Mouse (Mus musculus) midbrain, embryonic 15.5 days (tissue): ENCODE results near the gene Cxcl16. TPM values are rescaled to one million over a fixed set of nuclear protein-coding genes. Genes with fewer than 3 reads are reported as not detected.
A peak's percentile ranks its signal among the peaks of the same experiment; 100 is the strongest.

ENCODE experiments used
- ATAC-seq: fragments of 200-750 bp; cut with Nextera tagmentation; replicated peaks from 2 replicates; pipeline ENCODE4 v1.8.0; 2017; ENCODE audit warnings: moderate TSS enrichment
- H3K27ac ChIP-seq: fragments of 300-500 bp; sonication (generic); 2 replicates; pipeline ENCODE4 v1.5.1; 2015; ENCODE audit warnings: mild to moderate bottlenecking, inconsistent platforms
- H3K27me3 ChIP-seq: fragments of 300-500 bp; sonication (generic); replicated peaks from 2 replicates; pipeline ENCODE4 v1.6.1; 2015; ENCODE audit warnings: inconsistent platforms
- H3K36me3 ChIP-seq: fragments of 300-500 bp; sonication (generic); replicated peaks from 2 replicates; pipeline ENCODE4 v1.6.1; 2015; ENCODE audit warnings: inconsistent platforms
- H3K4me1 ChIP-seq: fragments of 300-500 bp; sonication (generic); 2 replicates; pipeline ENCODE4 v1.6.1; 2015; ENCODE audit warnings: inconsistent platforms
- H3K4me2 ChIP-seq: fragments of 300-500 bp; sonication (generic); 2 replicates; pipeline ENCODE4 v1.6.1; 2015; ENCODE audit warnings: inconsistent platforms, mild to moderate bottlenecking, moderate library complexity
- H3K4me3 ChIP-seq: fragments of 300-500 bp; sonication (generic); 2 replicates; pipeline ENCODE4 v1.5.1; 2015; ENCODE audit warnings: mild to moderate bottlenecking, inconsistent platforms
- H3K9ac ChIP-seq: fragments of 300-500 bp; sonication (generic); 2 replicates; pipeline ENCODE4 v1.6.1; 2015; ENCODE audit warnings: mild to moderate bottlenecking, inconsistent platforms
- H3K9me3 ChIP-seq: fragments of 300-500 bp; sonication (generic); 2 replicates; pipeline ENCODE4 v1.6.1; 2016; ENCODE audit warnings: inconsistent platforms
- WGBS: fragments of 180-500 bp; shearing (Covaris S2); methylation state at CpG from one replicate; pipeline ENCODE4 v1.1.7; 2015; ENCODE audit warnings: mixed read lengths; 5-methylcytosine and 5-hydroxymethylcytosine counted together
- polyA plus RNA-seq: library from polyadenylated mRNA; unstranded; fragments of >200 nt; fragmentation: Nextera tagmentation; extraction: Ambion mirVana; gene quantifications from 2 replicates; pipeline ENCODE4 v1.2.1, GENCODE M21; 2015

The Cxcl16 gene
- polyA plus RNA-seq, 1 experiment from 2014 or later, result 2.5 TPM

DNA sequence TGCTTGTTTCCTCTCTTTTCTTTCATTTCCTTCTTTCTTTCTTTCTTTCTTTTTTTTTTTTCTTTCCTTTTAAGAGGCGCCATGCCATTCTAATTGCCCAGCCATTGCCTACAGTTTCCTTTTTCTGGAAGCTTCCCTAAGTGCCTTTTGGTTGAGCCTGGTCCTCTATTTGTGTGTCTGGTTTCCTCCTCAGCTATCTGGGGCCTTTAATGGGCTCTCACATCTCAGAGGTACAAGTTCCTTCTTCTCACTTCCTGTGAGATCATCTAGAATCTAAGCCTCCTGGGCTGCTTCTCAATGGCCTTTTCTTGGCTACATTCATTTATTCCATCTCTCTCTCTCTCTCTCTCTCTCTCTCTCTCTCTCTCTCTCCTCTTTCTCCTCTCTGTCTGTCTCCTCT, 12.4 kb downstream of the Cxcl16 start:
- no peak overlapping the region for H3K27ac ChIP-seq
- peaks cover 1% of the 10 kb centered on the region for H3K4me1 ChIP-seq
- WGBS, result 90% methylated on average over 1 of the region's 1 CpGs
- H3K36me3 ChIP-seq, result peaks cover 1% of the 10 kb centered on the region; the same call in 1 of the 2 replicates
- H3K9me3 ChIP-seq, result no peaks in the 10 kb centered on the region
- H3K4me3 ChIP-seq, result no peak overlapping the region
- no peaks in the 10 kb centered on the region for H3K27me3 ChIP-seq
- no peak for ATAC-seq
- H3K9ac ChIP-seq, result no peak overlapping the region
- H3K4me2 ChIP-seq, result no peak overlapping the region

DNA sequence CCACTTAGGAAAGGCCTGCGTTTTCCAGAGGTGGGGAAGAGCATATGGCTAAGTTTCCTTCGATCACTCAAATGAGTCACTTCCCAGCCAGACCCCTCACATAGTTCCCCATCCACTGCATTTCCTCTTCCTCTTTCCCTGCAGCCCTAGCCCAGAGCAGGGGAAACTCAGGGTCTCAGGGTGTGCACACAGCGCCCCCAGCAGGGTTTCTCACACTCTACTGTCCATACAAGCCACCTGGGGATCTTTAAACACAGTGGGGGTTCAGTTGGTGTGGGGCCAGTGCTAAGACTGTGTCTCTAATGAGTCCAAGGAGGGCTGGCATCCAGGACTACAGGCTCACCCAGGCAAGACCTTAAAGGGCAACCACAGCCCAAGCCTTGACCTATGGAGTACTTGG, 13.0 kb downstream of the Cxcl16 start:
- WGBS, result 49% methylated on average over 3 of the region's 3 CpGs
- ATAC-seq, result no peak
- H3K36me3 ChIP-seq, result peaks cover 4% of the 10 kb centered on the region; the same call in 1 of the 2 replicates

DNA sequence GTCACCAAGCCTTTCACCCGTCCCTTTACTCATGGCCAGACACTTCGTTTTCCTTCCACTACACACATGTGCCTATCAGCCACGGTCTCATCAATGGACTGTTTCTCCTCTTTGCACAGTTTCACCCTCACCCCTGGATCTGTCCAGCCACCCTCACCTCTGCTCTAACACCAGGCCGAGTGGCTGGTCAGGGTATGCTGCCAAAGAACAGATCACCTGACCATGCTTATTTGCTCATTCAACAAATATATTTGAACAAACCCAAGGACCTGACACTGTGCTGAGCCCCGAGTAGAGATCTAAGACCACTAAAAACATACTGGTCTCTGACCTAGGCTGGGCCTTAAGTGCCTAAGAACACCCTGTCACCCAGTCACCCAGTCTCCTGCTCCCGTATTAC, 15.1 kb downstream of the Cxcl16 start:
- no peak overlapping the region for H3K4me2 ChIP-seq
- H3K27me3 ChIP-seq, result no peaks in the 10 kb centered on the region
- 87% methylated on average over 6 of the region's 6 CpGs for WGBS
- H3K9me3 ChIP-seq, result no peaks in the 10 kb centered on the region
- no peak overlapping the region for H3K4me3 ChIP-seq
- ATAC-seq, result no peak
- no peak overlapping the region for H3K27ac ChIP-seq
- no peaks in the 10 kb centered on the region for H3K4me1 ChIP-seq
- no peak overlapping the region for H3K9ac ChIP-seq
- H3K36me3 ChIP-seq, result peaks cover 18% of the 10 kb centered on the region

More for the DNA sequence above, 13.0 kb downstream of the Cxcl16 start:
- no peaks in the 10 kb centered on the region; the same call in 1 of the 2 replicates for H3K4me1 ChIP-seq
- no peaks in the 10 kb centered on the region for H3K9me3 ChIP-seq
- no peaks in the 10 kb centered on the region for H3K27me3 ChIP-seq
- H3K9ac ChIP-seq, result no peak overlapping the region
- no peak overlapping the region for H3K4me2 ChIP-seq
- H3K4me3 ChIP-seq, result no peak overlapping the region
- no peak overlapping the region for H3K27ac ChIP-seq

DNA sequence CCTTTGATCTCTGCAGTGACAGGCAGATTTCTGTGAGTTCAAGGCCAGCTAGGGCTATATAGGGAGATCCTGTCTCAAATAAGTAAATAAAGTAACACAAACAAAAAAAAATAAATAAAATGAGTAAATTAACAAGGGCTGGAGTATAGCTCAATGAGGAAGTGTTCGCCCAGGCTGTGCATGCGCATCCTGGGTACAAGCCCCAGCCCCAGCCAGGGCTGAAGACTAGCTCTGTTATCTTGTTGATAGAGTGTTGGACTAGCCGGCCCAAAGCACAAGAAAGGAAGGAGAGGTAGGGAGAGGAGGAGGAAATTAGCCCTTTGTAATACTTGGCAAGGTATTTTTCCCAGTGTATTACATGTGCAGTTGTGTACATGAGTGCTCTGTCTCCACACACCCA, 15.8 kb downstream of the Cxcl16 start:
- Histone ChIP-seq H3K4me3 (no peak overlapping the region), H3K4me2 (no peak overlapping the region), H3K27me3 (no peaks in the 10 kb centered on the region), H3K9me3 (no peaks in the 10 kb centered on the region), H3K9ac (no peak overlapping the region), H3K4me1 (no peaks in the 10 kb centered on the region), H3K27ac (no peak overlapping the region), H3K36me3 (peaks cover 25% of the 10 kb centered on the region)
- no peak for ATAC-seq
- WGBS, result 88% methylated on average over 3 of the region's 3 CpGs

DNA sequence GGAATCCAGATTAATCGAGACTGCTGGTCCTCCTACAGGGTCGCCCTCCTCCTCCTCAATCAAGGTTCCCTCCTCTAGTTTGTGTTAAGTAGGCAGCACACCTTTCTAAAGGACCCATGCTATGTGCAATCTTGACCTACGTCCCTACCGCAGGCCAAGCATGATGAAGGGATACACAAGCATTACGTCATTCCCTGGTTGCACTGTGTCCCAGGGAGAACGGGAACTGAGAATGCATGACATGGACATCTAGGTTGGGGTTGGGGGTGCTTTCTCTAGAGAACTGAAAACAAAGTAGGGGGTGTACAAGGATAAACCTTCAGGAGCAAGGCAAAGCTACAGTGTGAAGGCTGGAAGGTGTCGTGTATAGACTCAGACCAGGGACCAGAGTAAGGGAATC, 17.9 kb downstream of the Cxcl16 start:
- Histone ChIP-seq H3K27me3 (no peaks in the 10 kb centered on the region), H3K4me3 (no peak overlapping the region), H3K9me3 (no peaks in the 10 kb centered on the region), H3K9ac (no peak overlapping the region), H3K36me3 (peaks cover 37% of the 10 kb centered on the region), H3K4me1 (no peaks in the 10 kb centered on the region), H3K4me2 (no peak overlapping the region), H3K27ac (no peak overlapping the region)
- no peak for ATAC-seq
- 91% methylated on average over 7 of the region's 7 CpGs for WGBS

DNA sequence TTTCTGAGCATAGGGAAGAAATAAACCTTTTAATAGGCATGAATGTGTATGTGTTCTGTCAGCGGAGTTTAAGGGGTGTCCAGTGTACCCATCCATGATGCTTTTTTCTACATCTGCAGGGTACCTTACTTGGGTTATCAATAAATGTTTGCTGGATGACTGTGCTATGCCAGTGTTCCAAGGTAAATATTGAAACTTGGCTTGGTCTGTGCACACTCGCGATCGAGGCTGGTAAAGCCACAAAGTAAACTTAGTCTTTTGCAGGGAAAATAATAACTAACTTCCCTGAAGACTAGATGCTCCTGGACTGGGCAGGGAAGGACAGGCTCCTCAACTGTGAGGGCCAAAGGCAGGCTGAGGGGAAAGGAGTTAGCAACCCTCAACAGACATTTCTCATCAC, 19.1 kb downstream of the Cxcl16 start:
- Histone ChIP-seq H3K4me2 (no peak overlapping the region), H3K4me1 (no peaks in the 10 kb centered on the region), H3K9ac (no peak overlapping the region), H3K9me3 (no peaks in the 10 kb centered on the region), H3K27ac (no peak overlapping the region), H3K36me3 (peaks cover 45% of the 10 kb centered on the region), H3K27me3 (no peaks in the 10 kb centered on the region), H3K4me3 (no peak overlapping the region)
- ATAC-seq, result no peak
- 89% methylated on average over 4 of the region's 4 CpGs for WGBS

DNA sequence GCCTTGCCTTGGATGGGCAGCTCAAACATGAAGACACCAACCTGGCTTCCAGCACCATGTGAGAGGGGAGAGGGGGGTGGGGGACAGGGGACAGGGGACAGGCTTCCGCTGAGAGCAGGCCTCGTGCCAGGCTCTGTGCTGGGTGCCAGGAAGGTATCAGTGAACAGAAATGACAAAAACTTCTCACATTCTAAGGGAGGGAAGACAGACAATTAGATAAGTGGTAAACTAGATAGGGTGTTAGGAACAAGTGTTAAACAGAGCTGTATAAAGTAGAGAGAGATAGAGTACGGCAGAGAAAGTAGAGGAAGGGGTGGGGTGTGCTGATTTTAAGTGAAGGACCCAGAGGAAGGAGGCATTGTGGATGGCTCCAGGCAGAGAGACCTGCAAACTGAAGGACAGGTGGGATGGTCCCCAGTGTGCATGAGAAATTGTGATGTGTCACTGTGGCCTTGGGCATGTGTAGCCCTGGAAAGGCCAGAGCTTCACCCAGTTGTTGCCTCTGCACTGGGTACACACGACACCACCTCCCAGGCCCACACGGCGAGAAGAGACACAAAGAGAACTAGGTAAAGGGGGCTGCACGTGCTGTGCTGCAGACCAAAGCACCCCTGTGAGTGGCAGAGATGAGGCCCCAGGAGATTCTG, 20.9 kb downstream of the Cxcl16 start:
- no peak overlapping the region for H3K4me3 ChIP-seq
- H3K4me2 ChIP-seq, result no peak overlapping the region
- ATAC-seq, result no peak
- peaks cover 45% of the 10 kb centered on the region for H3K36me3 ChIP-seq
- peaks cover 15% of the 10 kb centered on the region for H3K4me1 ChIP-seq
- H3K27me3 ChIP-seq, result no peaks in the 10 kb centered on the region
- H3K27ac ChIP-seq, result no peak overlapping the region
- WGBS, result 90% methylated on average over 7 of the region's 7 CpGs
- H3K9ac ChIP-seq, result no peak overlapping the region
- no peaks in the 10 kb centered on the region for H3K9me3 ChIP-seq

DNA sequence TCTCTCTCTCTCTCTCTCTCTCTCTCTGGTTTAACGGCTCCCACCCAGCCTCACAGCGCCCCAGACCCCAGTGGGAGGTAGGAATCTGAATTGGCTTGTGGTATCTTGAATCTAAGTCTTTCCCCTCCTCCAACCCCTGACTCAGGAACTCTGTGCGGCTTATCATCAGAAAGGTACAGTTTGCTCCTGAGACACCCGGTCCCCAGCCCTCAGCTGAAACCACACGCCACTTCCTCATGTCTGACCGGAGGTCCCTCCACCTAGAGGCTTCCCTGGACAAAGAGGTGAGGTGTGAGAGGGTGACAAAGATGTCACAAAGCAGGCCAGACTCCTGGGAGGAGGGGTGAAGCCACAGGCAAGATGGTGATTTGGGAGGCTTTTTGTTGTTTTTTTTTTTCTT, 22.4 kb downstream of the Cxcl16 start:
- no peak overlapping the region for H3K4me2 ChIP-seq
- no peak overlapping the region for H3K9ac ChIP-seq
- H3K27ac ChIP-seq, result no peak overlapping the region
- no peaks in the 10 kb centered on the region for H3K27me3 ChIP-seq
- 91% methylated on average over 6 of the region's 6 CpGs for WGBS
- H3K4me3 ChIP-seq, result no peak overlapping the region
- peaks cover 24% of the 10 kb centered on the region for H3K4me1 ChIP-seq
- no peaks in the 10 kb centered on the region for H3K9me3 ChIP-seq
- peaks cover 44% of the 10 kb centered on the region for H3K36me3 ChIP-seq
- no peak for ATAC-seq

DNA sequence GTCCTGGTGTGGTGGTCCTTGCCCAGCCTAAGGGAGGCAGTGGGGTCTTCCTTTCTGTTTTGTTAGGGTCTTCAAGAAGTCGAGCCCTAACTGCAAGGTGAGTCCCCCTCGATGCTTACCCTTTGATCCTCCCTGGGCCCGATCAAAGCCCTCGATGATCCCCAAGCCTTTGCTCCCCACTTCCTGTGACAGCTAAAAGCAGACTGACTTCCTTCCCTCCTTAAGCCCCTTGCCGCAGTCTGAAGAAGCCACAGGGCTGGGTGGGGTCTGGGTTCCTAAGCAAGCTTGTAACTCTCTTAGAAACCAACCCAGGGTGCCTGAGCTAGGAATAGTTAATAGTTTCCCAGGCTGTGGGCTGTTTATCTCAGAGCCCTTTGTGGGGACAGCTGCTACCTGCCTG, 24.3 kb downstream of the Cxcl16 start:
- Histone ChIP-seq H3K9ac (0 out of 2 replicates have a peak overlapping the region, but pooled peaks have one; percentile 8), H3K27ac (no peak overlapping the region)

DNA sequence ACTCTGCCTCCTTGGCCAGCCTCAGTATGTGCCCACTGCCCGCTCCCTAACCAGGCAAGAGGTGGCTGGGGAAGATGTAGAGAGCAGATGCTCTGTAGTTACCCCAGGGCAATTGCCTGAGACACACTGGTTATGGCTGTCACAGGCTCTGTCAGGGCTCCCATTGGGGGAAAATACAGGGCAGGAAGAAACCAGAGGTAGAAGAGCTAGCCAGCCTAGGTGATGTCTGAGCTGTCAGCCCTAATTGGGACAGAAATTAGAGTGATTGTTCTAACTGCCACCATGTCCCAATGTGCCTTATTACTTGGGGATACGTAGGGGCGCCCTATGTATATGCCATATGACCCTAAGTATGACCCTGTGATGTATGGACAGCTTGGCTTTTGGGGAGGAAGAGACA, 25.8 kb downstream of the Cxcl16 start:
- peaks cover 20% of the 10 kb centered on the region for H3K36me3 ChIP-seq
- H3K4me2 ChIP-seq, result peak overlapping the region; percentile 69
- H3K9ac ChIP-seq, result no peak overlapping the region; the same call in 1 of the 2 replicates
- H3K27me3 ChIP-seq, result no peaks in the 10 kb centered on the region
- WGBS, result 85% methylated on average over 3 of the region's 3 CpGs
- H3K9me3 ChIP-seq, result no peaks in the 10 kb centered on the region
- H3K27ac ChIP-seq, result no peak overlapping the region
- H3K4me1 ChIP-seq, result peaks cover 37% of the 10 kb centered on the region
- no peak for ATAC-seq
- H3K4me3 ChIP-seq, result peak overlapping the region; percentile 89

More for the DNA sequence above, 24.3 kb downstream of the Cxcl16 start:
- H3K27me3 ChIP-seq, result no peaks in the 10 kb centered on the region
- peaks cover 35% of the 10 kb centered on the region for H3K36me3 ChIP-seq
- H3K4me3 ChIP-seq, result no peak overlapping the region
- WGBS, result 86% methylated on average over 5 of the region's 5 CpGs
- peaks cover 37% of the 10 kb centered on the region for H3K4me1 ChIP-seq
- H3K9me3 ChIP-seq, result no peaks in the 10 kb centered on the region
- ATAC-seq, result no peak
- H3K4me2 ChIP-seq, result no peak overlapping the region

DNA sequence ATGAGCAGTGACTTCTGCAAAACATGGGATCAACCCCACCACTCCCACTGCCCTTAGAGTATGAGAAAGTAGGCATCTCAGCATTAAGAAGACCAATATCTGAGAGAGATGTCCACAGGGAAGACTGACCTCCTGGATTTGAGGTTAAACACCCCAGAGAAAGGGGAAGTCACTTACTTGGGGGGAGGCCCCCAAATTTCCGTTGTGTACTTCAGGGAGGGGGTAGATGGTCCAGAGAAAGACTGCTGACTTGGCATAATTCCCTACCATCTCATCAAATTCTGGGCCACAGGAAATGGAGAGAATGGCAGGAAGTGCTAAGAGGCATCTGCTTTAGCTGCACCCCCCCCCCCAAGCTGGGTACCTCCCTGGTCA, 26.2 kb downstream of the Cxcl16 start:
- 0 out of 2 replicates have a peak overlapping the region, but pooled peaks have one; percentile 94 for H3K27ac ChIP-seq

DNA sequence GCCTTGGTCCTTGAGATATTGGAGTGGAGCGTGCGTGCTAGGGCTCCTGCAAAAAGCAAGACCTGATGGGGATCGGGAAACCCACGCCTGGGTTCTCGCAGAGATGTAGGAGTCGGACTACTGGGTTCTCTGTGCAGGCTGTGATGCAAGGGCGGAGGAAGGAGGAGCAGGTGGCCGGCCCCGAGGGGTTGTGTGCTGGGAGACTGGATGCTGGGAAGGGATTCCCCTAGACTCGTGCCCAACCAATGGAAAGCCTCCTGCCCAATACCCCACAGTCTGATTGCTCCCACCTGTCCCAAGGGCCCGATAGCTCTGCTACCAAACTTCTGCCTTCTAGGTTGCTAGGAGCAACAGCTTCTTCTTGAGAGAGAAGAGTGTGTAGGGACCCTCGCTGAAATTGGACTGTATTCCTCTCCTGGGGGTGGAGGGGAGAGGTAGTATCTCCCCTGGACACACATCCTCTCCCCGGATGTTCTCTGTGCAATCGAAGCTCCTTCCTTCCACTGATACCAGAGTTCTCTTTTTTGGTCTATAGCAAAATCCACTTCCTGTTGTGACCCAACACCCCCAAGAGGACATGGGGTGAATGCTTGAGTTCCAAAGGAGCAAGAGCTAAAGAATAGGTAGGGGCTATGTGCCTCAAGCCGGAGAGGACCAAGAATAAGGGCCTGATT, 26.8 kb downstream of the Cxcl16 start:
- peak overlapping the region; percentile 94 for H3K27ac ChIP-seq
- no peaks in the 10 kb centered on the region for H3K27me3 ChIP-seq
- peak overlapping the region; percentile 89 for H3K4me3 ChIP-seq
- H3K9ac ChIP-seq, result peak overlapping the region; percentile 85
- peak overlapping the region; percentile 69 for H3K4me2 ChIP-seq
- H3K4me1 ChIP-seq, result peaks cover 37% of the 10 kb centered on the region
- 5% methylated on average over 15 of the region's 15 CpGs for WGBS
- no peak for ATAC-seq
- no peaks in the 10 kb centered on the region for H3K9me3 ChIP-seq
- H3K36me3 ChIP-seq, result peaks cover 17% of the 10 kb centered on the region

More for the DNA sequence above, 26.2 kb downstream of the Cxcl16 start:
- Histone ChIP-seq H3K4me1 (peaks cover 37% of the 10 kb centered on the region), H3K4me3 (peak overlapping the region; percentile 89), H3K36me3 (peaks cover 20% of the 10 kb centered on the region), H3K4me2 (peak overlapping the region; percentile 69), H3K9ac (peak overlapping the region; percentile 85), H3K9me3 (no peaks in the 10 kb centered on the region), H3K27me3 (no peaks in the 10 kb centered on the region)
- WGBS, result 55% methylated on average over 1 of the region's 1 CpGs
- no peak for ATAC-seq
